Comparison of ENCODE assay signal across 8 mouse cellular contexts in the genomic region with DNA sequence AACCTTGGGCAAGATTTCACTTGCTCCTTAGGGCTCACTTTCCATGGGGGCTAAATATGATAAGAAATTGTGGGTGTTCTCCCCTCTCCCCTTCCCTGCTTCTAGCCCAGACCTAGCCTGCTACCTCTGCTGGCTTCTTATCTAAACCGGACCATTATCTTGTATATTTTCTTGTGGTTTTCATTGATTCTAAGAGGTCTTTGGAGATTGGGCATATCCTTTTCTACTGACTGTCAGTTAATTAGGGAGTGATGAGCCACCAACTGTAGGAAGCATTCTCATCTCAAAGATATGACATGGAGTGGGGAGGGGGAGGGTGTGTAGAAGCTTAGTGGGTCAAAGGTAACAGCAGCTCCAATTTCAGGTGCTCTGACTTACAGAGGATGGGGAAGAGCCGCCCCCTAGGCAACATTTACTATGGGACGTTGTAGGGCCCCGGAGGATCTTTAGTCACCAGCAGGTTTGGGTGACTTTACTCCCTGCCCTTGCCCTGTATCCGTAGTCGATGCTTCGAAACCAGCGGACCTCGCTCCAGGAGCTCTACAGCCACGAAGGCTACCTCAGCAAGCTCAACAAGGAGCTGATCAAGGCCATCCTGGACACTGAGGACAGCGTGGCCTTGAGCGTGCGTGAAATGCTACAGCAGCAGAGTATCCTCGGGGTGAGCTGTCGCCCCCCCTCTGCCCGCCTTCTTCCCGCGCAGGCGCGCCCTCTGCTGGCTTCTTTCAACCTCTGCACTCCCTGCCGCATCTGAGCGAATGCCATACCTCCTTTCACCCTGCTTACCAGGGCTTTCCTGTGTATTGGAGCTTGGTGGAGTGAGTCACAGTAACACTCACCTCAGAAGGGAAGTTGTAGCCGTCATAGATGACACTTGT. TPM values are rescaled to one million over a fixed set of nuclear protein-coding genes. Genes with fewer than 3 reads are reported as not detected.
DNase-seq lines count a peak whose midpoint lies in the region; ATAC-seq and TF ChIP-seq lines count a peak whose summit lies in the region.

No protein-coding gene starts in this region.

- peak; percentile 96 for TF ChIP-seq CTCF in lung, embryonic 14.5 days (IDR thresholded peaks at IDR 0.05; ENCODE audit: low read depth)
- peak; percentile 95 for TF ChIP-seq CTCF in thymus, adult 2 months (IDR thresholded peaks at IDR 0.05; ENCODE audit: borderline replicate concordance, control insufficient read depth, extremely low read depth, insufficient read depth, low read length, poor library complexity)

- no peak for TF ChIP-seq POLR2A in thymus, adult 2 months (IDR thresholded peaks at IDR 0.05; ENCODE audit: control insufficient read depth, extremely low read depth, insufficient read depth, low read length, poor library complexity)

- no peaks in the 10 kb centered on the region for H3K36me3 ChIP-seq in lung, embryonic 14.5 days (ENCODE audit: insufficient read depth)
- H3K36me3 ChIP-seq in thymus, adult 2 months (ENCODE audit: control insufficient read depth, insufficient read depth, low read length): no peaks in the 10 kb centered on the region

- no peaks in the 10 kb centered on the region for H3K4me1 ChIP-seq in lung, embryonic 14.5 days (ENCODE audit: insufficient read depth)
- peaks cover 2% of the 10 kb centered on the region; the same call in 1 of the 2 replicates for H3K4me1 ChIP-seq in thymus, adult 2 months (replicated peaks; ENCODE audit: control insufficient read depth, insufficient read depth, low read length)

- peak overlapping the region; percentile 38; the same call in 1 of the 2 replicates for H3K9ac ChIP-seq in lung, embryonic 14.5 days

- no peaks in the 10 kb centered on the region for H3K27me3 ChIP-seq in lung, embryonic 14.5 days (ENCODE audit: insufficient read depth, low read length)
- H3K27me3 ChIP-seq in thymus, adult 2 months (ENCODE audit: control insufficient read depth, insufficient read depth, low read length): no peaks in the 10 kb centered on the region

- peak overlapping the region; percentile 64 for H3K4me2 ChIP-seq in lung, embryonic 14.5 days

- no peaks in the 10 kb centered on the region for H3K9me3 ChIP-seq in lung, embryonic 14.5 days (ENCODE audit: low read depth, low read length)

- DNase-seq in MEL-GATA-1-ER (ENCODE audit: extremely low read depth, low read depth): peak; percentile 53
- DNase-seq in cerebellum, adult 8-10 months: peak; percentile 87
- DNase-seq in forelimb bud, embryonic 11.5 days (ENCODE audit: low read depth, low spot score): peak; percentile 84
- peak; percentile 61 to 82 for DNase-seq in layer of hippocampus, adult 8-10 months (ENCODE audit: low spot score in 2 of 2)
- peak; percentile 91 for DNase-seq in lung, embryonic 14.5 days
- DNase-seq in ovary, adult 18-20 months (ENCODE audit: low spot score): peak; percentile 86
- DNase-seq in thymus, adult 2 months: peak; percentile 79

- WGBS in lung, embryonic 14.5 days: 3% methylated on average over 23 of the region's 23 CpGs
- WGBS in thymus, adult 2 months: 10% methylated on average over 23 of the region's 23 CpGs

- H3K27ac ChIP-seq in lung, embryonic 14.5 days (ENCODE audit: low read depth): no peak overlapping the region
- H3K27ac ChIP-seq in thymus, adult 2 months (ENCODE audit: control insufficient read depth, insufficient read depth, low read length): no peak overlapping the region

- H3K4me3 ChIP-seq in lung, embryonic 14.5 days (ENCODE audit: low read depth, low read length): peak overlapping the region; percentile 31
- peak overlapping the region; percentile 15; the same call in 1 of the 2 replicates for H3K4me3 ChIP-seq in thymus, adult 2 months (ENCODE audit: control insufficient read depth, insufficient read depth, low read length)

- ATAC-seq in hematopoietic stem cell, adult 5-6 weeks (replicated peaks in 1 of 2; ENCODE audit: insufficient read depth in 1 of 2, low FRiP score in 2 of 2, low TSS enrichment in 1 of 2, low read depth in 1 of 2, poor library complexity in 2 of 2, severe bottlenecking in 2 of 2): peak; percentile 81 to 91
- ATAC-seq in lung, embryonic 14.5 days (ENCODE audit: insufficient read depth): peak; percentile 88

RNA-seq across cellular contexts. Expression of a gene that starts 21.8 kb away (rescaled TPM):
- total RNA-seq in hematopoietic stem cell, adult 5-6 weeks (2017): not detected in 2 replicates
- total RNA-seq in layer of hippocampus, adult 8-10 months (2022): 1 to 10 TPM; 2.5 to 3.9 (median 3.0) TPM
- polyA plus RNA-seq in lung, embryonic 14.5 days (2014; fragmentation: Nextera tagmentation; extraction: Ambion mirVana): 0.53 and 1.3 TPM in 2 replicates
- 0.36 and 0.50 TPM in 2 replicates for polyA plus RNA-seq in thymus, adult 2 months (2012; rRNA removed)

RNA-seq across cellular contexts. Expression of a gene that starts 22.4 kb away (rescaled TPM):
- 5.8 and 5.9 TPM in 2 replicates for total RNA-seq in hematopoietic stem cell, adult 5-6 weeks (2017)
- total RNA-seq in layer of hippocampus, adult 8-10 months (2022): 10 to 100 TPM in 2 of 4 experiments, 1 to 10 TPM in 2; 9.1 to 10.4 (median 9.9) TPM
- polyA plus RNA-seq in lung, embryonic 14.5 days (2014; fragmentation: Nextera tagmentation; extraction: Ambion mirVana): 38.6 and 42.3 TPM in 2 replicates
- polyA plus RNA-seq in thymus, adult 2 months (2012; rRNA removed): 1.7 and 2.0 TPM in 2 replicates

RNA-seq across cellular contexts. Expression of a gene that starts 27.2 kb away (rescaled TPM):
- not detected in 2 replicates for total RNA-seq in hematopoietic stem cell, adult 5-6 weeks (2017)
- total RNA-seq in layer of hippocampus, adult 8-10 months (2022): not detected
- not detected in 2 replicates for polyA plus RNA-seq in lung, embryonic 14.5 days (2014; fragmentation: Nextera tagmentation; extraction: Ambion mirVana)
- polyA plus RNA-seq in thymus, adult 2 months (2012; rRNA removed): not detected in 2 replicates

RNA-seq across cellular contexts. Expression of a gene that starts 39.4 kb away (rescaled TPM):
- total RNA-seq in hematopoietic stem cell, adult 5-6 weeks (2017): 1.9 and 3.9 TPM in 2 replicates
- 10 to 100 TPM; 13.7 to 17.3 (median 16.5) TPM for total RNA-seq in layer of hippocampus, adult 8-10 months (2022)
- polyA plus RNA-seq in lung, embryonic 14.5 days (2014; fragmentation: Nextera tagmentation; extraction: Ambion mirVana): 17.2 and 19.4 TPM in 2 replicates
- 3.8 and 4.5 TPM in 2 replicates for polyA plus RNA-seq in thymus, adult 2 months (2012; rRNA removed)

RNA-seq across cellular contexts. Expression of a gene that starts 39.6 kb away (rescaled TPM):
- total RNA-seq in hematopoietic stem cell, adult 5-6 weeks (2017): not detected in 2 replicates
- total RNA-seq in layer of hippocampus, adult 8-10 months (2022): under 1 TPM in 1 of 4 experiments, not detected in 3; 0.73 TPM
- polyA plus RNA-seq in lung, embryonic 14.5 days (2014; fragmentation: Nextera tagmentation; extraction: Ambion mirVana): not detected in 2 replicates
- polyA plus RNA-seq in thymus, adult 2 months (2012; rRNA removed): not detected in 2 replicates
